Mouse (Mus musculus) yolk sac, embryonic 10.5 days (tissue): ENCODE measurements around the gene St8sia1.
A peak's percentile ranks its signal among the peaks of the same experiment; 100 is the strongest.
"Not testable (repeated sequence)": the region's sequence is repeated elsewhere in the genome, so short reads cannot be mapped to it uniquely, and the experiment has no call there.

Experiments used
- DNase-seq: peaks from one replicate; pipeline ENCODE4 v3.0.0-alpha.2; 2017; ENCODE audit warnings: low spot score

The St8sia1 gene

GRCm38 (mm10) chr6:142964076-142964530, at the start of gene St8sia1:
St8sia1 (minus strand) TSS chr6:142964452.
- peak; percentile 17 for DNase-seq

- no peak for DNase-seq
These were observed 48.4 kb upstream of the St8sia1 start for GRCm38 (mm10) chr6:143012513-143013215.

GRCm38 (mm10) chr6:143008865-143009264, 44.6 kb upstream of the St8sia1 start:
- DNase-seq, result no peak

- DNase-seq, result not testable (repeated sequence)
These were observed 41.0 kb upstream of the St8sia1 start for GRCm38 (mm10) chr6:143005209-143005608.

- DNase-seq, result no peak
These were observed 40.5 kb upstream of the St8sia1 start for GRCm38 (mm10) chr6:143004801-143005200.

- no peak for DNase-seq
These were observed 34.2 kb upstream of the St8sia1 start for GRCm38 (mm10) chr6:142998221-142998999.

- no peak for DNase-seq
These were observed 32.6 kb upstream of the St8sia1 start for GRCm38 (mm10) chr6:142996887-142997286.

- no peak for DNase-seq
These were observed 31.3 kb upstream of the St8sia1 start for GRCm38 (mm10) chr6:142995567-142995966.

- no peak for DNase-seq
These were observed 30.6 kb upstream of the St8sia1 start for GRCm38 (mm10) chr6:142994821-142995220.

GRCm38 (mm10) chr6:142993705-142994698, 29.8 kb upstream of the St8sia1 start:
- DNase-seq, result no peak

GRCm38 (mm10) chr6:142992971-142993370, 28.7 kb upstream of the St8sia1 start:
- DNase-seq, result no peak

GRCm38 (mm10) chr6:142992099-142992498, 27.8 kb upstream of the St8sia1 start:
- DNase-seq, result no peak

GRCm38 (mm10) chr6:142991391-142992059, 27.3 kb upstream of the St8sia1 start:
- no peak for DNase-seq

- no peak for DNase-seq
These were observed 26.3 kb upstream of the St8sia1 start for GRCm38 (mm10) chr6:142990516-142990915.

GRCm38 (mm10) chr6:142989495-142989894, 25.2 kb upstream of the St8sia1 start:
- no peak for DNase-seq

GRCm38 (mm10) chr6:142988753-142989152, 24.5 kb upstream of the St8sia1 start:
- no peak for DNase-seq

GRCm38 (mm10) chr6:142988231-142988630, 24.0 kb upstream of the St8sia1 start:
- DNase-seq, result no peak

- DNase-seq, result no peak
These were observed 23.4 kb upstream of the St8sia1 start for GRCm38 (mm10) chr6:142987616-142988015.

- not testable (repeated sequence) for DNase-seq
These were observed 22.5 kb upstream of the St8sia1 start for GRCm38 (mm10) chr6:142986706-142987105.

- not testable (repeated sequence) for DNase-seq
These were observed 21.4 kb upstream of the St8sia1 start for GRCm38 (mm10) chr6:142985561-142986238.
